Mouse (Mus musculus) liver, embryonic 14.5 days (tissue): Measurements from ENCODE around the gene Fmo2.

ENCODE experiments used
- CTCF ChIP-seq: IDR thresholded peaks from 2 replicates; pipeline ENCODE4 v1.5.1; 2016; ENCODE audit warnings: antibody characterized with exemption, low read depth, control low read depth
- EP300 ChIP-seq: IDR thresholded peaks from 2 replicates; pipeline ENCODE4 v1.6.1; 2016; ENCODE audit warnings: antibody characterized with exemption, low read depth

DNA sequence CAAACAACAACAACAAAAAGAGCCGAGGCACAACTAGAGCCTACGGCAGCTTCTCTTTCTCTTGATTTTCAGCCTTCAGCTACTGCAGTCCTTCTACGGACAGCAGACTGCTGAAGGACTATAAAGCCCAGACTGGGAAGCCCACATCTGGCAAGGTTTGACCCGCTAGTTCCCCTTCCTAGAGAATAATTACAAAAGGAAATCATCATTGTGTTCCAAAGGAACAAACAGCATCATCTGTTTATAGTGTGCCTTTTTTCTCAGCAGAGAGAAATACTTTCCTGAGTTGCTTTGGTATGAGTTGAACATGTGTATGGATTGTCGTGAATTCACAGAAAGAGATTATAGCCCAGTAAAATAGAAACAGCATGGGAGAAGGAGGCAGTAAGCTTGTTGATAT lies 64.2 kb downstream of the Fmo2 start:
- TF ChIP-seq CTCF (no peak), EP300 (no peak)
